13 mouse cellular contexts compared by ENCODE assay signal in genomic region chr13:83651941-83652548, GRCm38 (mm10).
DNase-seq lines count a peak whose midpoint lies in the region; ATAC-seq and TF ChIP-seq lines count a peak whose summit lies in the region.
"Had no signal": no experiment of that assay in that cellular context is flagged by ENCODE, and none has a peak within 500 bp of the region (broad histone marks: within the 10 kb centered on the region; RNA-seq: fewer than 3 reads in every experiment).

No protein-coding gene starts in this region.

- H3K9me3 ChIP-seq in stomach, embryonic 15.5 days = no peaks in the 10 kb centered on the region
- H3K9me3 ChIP-seq: heart, embryonic 13.5 days; kidney, embryonic 15.5 days; lung, embryonic 15.5 days had no signal

- no peak overlapping the region for H3K4me3 ChIP-seq in kidney, adult 2 months (ENCODE audit: insufficient read depth, low read depth, low read length)
- H3K4me3 ChIP-seq in embryonic fibroblast, embryonic 13.5 days (ENCODE audit: insufficient read depth, low read length) = no peak overlapping the region
- no peak overlapping the region for H3K4me3 ChIP-seq in stomach, embryonic 15.5 days (replicated peaks)
- H3K4me3 ChIP-seq: heart, embryonic 13.5 days; kidney, embryonic 15.5 days; lung, embryonic 15.5 days had no signal

- WGBS in kidney, adult 2 months = 75% methylated on average over 7 of the region's 7 CpGs
- WGBS in stomach, embryonic 15.5 days = 74% methylated on average over 7 of the region's 7 CpGs

- no peak for ATAC-seq in stomach, embryonic 15.5 days (ENCODE audit: insufficient read depth, low FRiP score, low read depth)
- ATAC-seq: forebrain, postnatal 0 days had no signal

- no peaks in the 10 kb centered on the region for H3K27me3 ChIP-seq in kidney, adult 2 months (replicated peaks; ENCODE audit: control insufficient read depth, insufficient read depth, low read length)
- no peaks in the 10 kb centered on the region for H3K27me3 ChIP-seq in stomach, embryonic 15.5 days (replicated peaks)
- H3K27me3 ChIP-seq: heart, embryonic 13.5 days; kidney, embryonic 15.5 days; lung, embryonic 15.5 days had no signal

- H3K4me2 ChIP-seq in stomach, embryonic 15.5 days = no peak overlapping the region
- H3K4me2 ChIP-seq: heart, embryonic 13.5 days; kidney, embryonic 15.5 days; lung, embryonic 15.5 days had no signal

- H3K27ac ChIP-seq in kidney, adult 2 months (ENCODE audit: insufficient read depth, low read depth, low read length) = peak overlapping the region; percentile 16; the same call in 1 of the 2 replicates
- H3K27ac ChIP-seq in embryonic fibroblast, embryonic 13.5 days (ENCODE audit: insufficient read depth, low read length) = peak overlapping the region; percentile 53
- H3K27ac ChIP-seq in stomach, embryonic 15.5 days = peak overlapping the region; percentile 57; the same call in 1 of the 2 replicates
- H3K27ac ChIP-seq: heart, embryonic 13.5 days; kidney, embryonic 15.5 days; lung, embryonic 15.5 days had no signal

- DNase-seq in kidney, adult 2 months = no peak
- DNase-seq in kidney, adult 8-10 months = no peak
- peak; percentile 55 for DNase-seq in Muller cell, postnatal 12 days (ENCODE audit: inconsistent ontology term)
- DNase-seq in spleen, postnatal 36 days (ENCODE audit: low spot score in 2 of 2) = no peak
- no peak for DNase-seq in frontal cortex, postnatal 14 days (ENCODE audit: low spot score in 2 of 2)
- DNase-seq: cerebellum, postnatal 25 days; forebrain, postnatal 0 days; left cerebral cortex, postnatal 4 days had no signal

- no peak for TF ChIP-seq POLR2A in kidney, adult 2 months (IDR thresholded peaks at IDR 0.05; ENCODE audit: low read depth, low read length)
- no peak for TF ChIP-seq POLR2A in embryonic fibroblast, embryonic 13.5 days (IDR thresholded peaks at IDR 0.05; ENCODE audit: low read depth, low read length)

- no peak for TF ChIP-seq CTCF in kidney, adult 2 months (conservative IDR thresholded peaks at IDR 0.05; ENCODE audit: insufficient read depth, insufficient read length, low read depth, low read length)
- TF ChIP-seq CTCF in embryonic fibroblast, embryonic 13.5 days (IDR thresholded peaks at IDR 0.05; ENCODE audit: borderline replicate concordance, insufficient read depth, low read length) = no peak

- no peak overlapping the region for H3K9ac ChIP-seq in stomach, embryonic 15.5 days
- H3K9ac ChIP-seq: forebrain, postnatal 0 days; heart, embryonic 13.5 days; kidney, embryonic 15.5 days; lung, embryonic 15.5 days had no signal

- no peaks in the 10 kb centered on the region for H3K36me3 ChIP-seq in kidney, adult 2 months (ENCODE audit: control insufficient read depth, insufficient read depth, low read length)
- no peaks in the 10 kb centered on the region for H3K36me3 ChIP-seq in stomach, embryonic 15.5 days
- H3K36me3 ChIP-seq: kidney, embryonic 15.5 days; lung, embryonic 15.5 days had no signal

- H3K4me1 ChIP-seq in kidney, adult 2 months (ENCODE audit: control insufficient read depth, insufficient read depth, low read length) = no peaks in the 10 kb centered on the region
- H3K4me1 ChIP-seq in embryonic fibroblast, embryonic 13.5 days (ENCODE audit: control insufficient read depth, insufficient read depth, low read length) = no peaks in the 10 kb centered on the region
- no peaks in the 10 kb centered on the region for H3K4me1 ChIP-seq in stomach, embryonic 15.5 days
- H3K4me1 ChIP-seq: kidney, embryonic 15.5 days had no signal
